Mouse (Mus musculus) lung, postnatal 0 days (tissue): ENCODE results near the gene Dntt. TPM values are rescaled to one million over a fixed set of nuclear protein-coding genes. Genes with fewer than 3 reads are reported as not detected.

Source experiments
- ATAC-seq: fragments of 200-750 bp; cut with Nextera tagmentation; 2 replicates; pipeline ENCODE4 v1.8.0; 2017; ENCODE audit warnings: moderate library complexity
- DNase-seq: peaks from one replicate; pipeline ENCODE4 v3.0.0-alpha.2; 2016; ENCODE audit warnings: low spot score
- H3K27ac ChIP-seq: fragments of 300-500 bp; sonication (generic); 2 replicates; pipeline ENCODE4 v1.5.1; 2014; ENCODE audit warnings: antibody characterized with exemption, mild to moderate bottlenecking, low read length, mixed read lengths
- H3K27me3 ChIP-seq: fragments of 300-500 bp; sonication (generic); replicated peaks from 2 replicates; pipeline ENCODE4 v1.6.1; 2014; ENCODE audit warnings: low read length, mixed read lengths; ENCODE audit not compliant: insufficient read depth
- H3K36me3 ChIP-seq: fragments of 300-500 bp; sonication (generic); 2 replicates; pipeline ENCODE4 v1.6.1; 2014; ENCODE audit warnings: low read length, mixed read lengths; ENCODE audit not compliant: insufficient read depth
- H3K4me1 ChIP-seq: fragments of 300-500 bp; sonication (generic); 2 replicates; pipeline ENCODE4 v1.6.1; 2014; ENCODE audit warnings: antibody characterized with exemption, low read depth, low read length, mixed read lengths; ENCODE audit not compliant: insufficient read depth
- H3K4me2 ChIP-seq: fragments of 300-500 bp; sonication (generic); replicated peaks from 2 replicates; pipeline ENCODE4 v1.6.1; 2014; ENCODE audit warnings: low read depth, mild to moderate bottlenecking, low read length, moderate library complexity, mixed read lengths
- H3K4me3 ChIP-seq: fragments of 300-500 bp; sonication (generic); 2 replicates; pipeline ENCODE4 v1.5.1; 2014; ENCODE audit warnings: low read depth, low read length
- H3K9ac ChIP-seq: fragments of 300-500 bp; sonication (generic); replicated peaks from 2 replicates; pipeline ENCODE4 v1.6.1; 2014; ENCODE audit warnings: low read depth, mild to moderate bottlenecking
- H3K9me3 ChIP-seq: fragments of 300-500 bp; sonication (generic); 2 replicates; pipeline ENCODE4 v1.6.1; 2016; ENCODE audit warnings: low read length, mixed read lengths
- CTCF ChIP-seq: IDR thresholded peaks from 2 replicates; pipeline ENCODE4 v1.5.1; 2016; ENCODE audit warnings: antibody characterized with exemption, mild to moderate bottlenecking
- EP300 ChIP-seq: IDR thresholded peaks from 2 replicates; pipeline ENCODE4 v1.6.1; 2016; ENCODE audit warnings: antibody characterized with exemption, mild to moderate bottlenecking, control low read depth
- WGBS: fragments of 180-500 bp; shearing (Covaris S2); extraction: QIAGEN DNeasy Blood & Tissue Kit; methylation state at CpG from one replicate; pipeline ENCODE4 v1.1.7; 2014; 5-methylcytosine and 5-hydroxymethylcytosine counted together
- polyA plus RNA-seq: library from polyadenylated mRNA; unstranded; fragments of >200 nt; fragmentation: Nextera tagmentation; extraction: Ambion mirVana; gene quantifications from 2 replicates; pipeline ENCODE4 v1.2.1, GENCODE M21; 2015

The Dntt gene
- polyA plus RNA-seq, 1 experiment from 2014 or later = not detected

DNA sequence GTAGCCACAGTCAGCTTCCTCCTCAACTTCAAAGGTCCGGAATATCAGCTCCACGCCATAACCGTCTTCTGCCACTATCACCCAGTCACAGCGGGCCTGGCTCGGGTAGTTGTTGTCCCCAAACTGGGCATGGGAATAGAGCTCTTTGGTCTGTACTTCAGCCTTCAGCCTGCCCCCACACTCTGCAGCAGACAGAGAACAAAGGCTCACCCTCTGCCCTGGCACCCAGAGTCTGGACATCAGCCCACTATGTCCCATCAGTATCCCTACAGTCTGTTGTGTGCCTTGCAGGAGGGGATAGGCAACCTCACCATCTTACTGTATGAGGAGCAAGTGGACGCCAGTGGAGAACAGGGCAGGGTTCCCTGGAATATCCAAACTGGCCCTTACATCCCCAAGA, 57.2 kb downstream of the Dntt start:
- no peak for DNase-seq

DNA sequence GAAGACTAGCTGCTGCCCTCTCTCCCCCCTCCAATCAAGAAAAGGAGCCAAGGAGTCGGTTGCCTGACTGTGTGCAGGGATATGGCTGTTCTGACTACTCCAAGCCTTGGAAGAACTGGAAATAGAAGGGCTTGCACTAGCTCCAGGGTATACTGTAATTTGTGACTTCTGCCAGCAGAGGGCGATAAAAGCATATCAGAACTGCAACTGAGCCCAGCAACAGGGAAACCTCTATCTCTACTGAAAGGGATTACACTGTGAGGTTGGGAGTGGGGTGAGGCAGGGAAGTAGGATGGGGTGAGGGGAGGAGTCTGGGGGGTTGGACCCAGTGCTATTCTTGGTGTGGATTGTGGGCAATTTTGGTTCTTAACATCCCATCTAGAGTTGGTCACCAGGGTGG, 57.6 kb downstream of the Dntt start:
- H3K9me3 ChIP-seq = no peaks in the 10 kb centered on the region
- H3K4me1 ChIP-seq = no peaks in the 10 kb centered on the region
- H3K27ac ChIP-seq = no peak overlapping the region
- ATAC-seq (peak; percentile 41; the same call in 1 of the 2 replicates), DNase-seq (peak; percentile 82)
- H3K9ac ChIP-seq = no peak overlapping the region
- no peak overlapping the region for H3K4me2 ChIP-seq
- WGBS = 0% methylated on average over 2 of the region's 2 CpGs
- H3K4me3 ChIP-seq = no peak overlapping the region
- no peaks in the 10 kb centered on the region for H3K36me3 ChIP-seq
- no peak for TF ChIP-seq EP300
- TF ChIP-seq CTCF = peak; percentile 87
- H3K27me3 ChIP-seq = no peaks in the 10 kb centered on the region

More for the DNA sequence above, 57.2 kb downstream of the Dntt start:
- WGBS = 85% methylated on average over 6 of the region's 6 CpGs
- Histone ChIP-seq H3K9ac (no peak overlapping the region), H3K4me3 (no peak overlapping the region), H3K4me1 (no peaks in the 10 kb centered on the region), H3K4me2 (no peak overlapping the region), H3K9me3 (no peaks in the 10 kb centered on the region), H3K27me3 (no peaks in the 10 kb centered on the region), H3K36me3 (no peaks in the 10 kb centered on the region), H3K27ac (no peak overlapping the region)
- no peak for TF ChIP-seq CTCF
- TF ChIP-seq EP300 = no peak
- ATAC-seq = no peak

DNA sequence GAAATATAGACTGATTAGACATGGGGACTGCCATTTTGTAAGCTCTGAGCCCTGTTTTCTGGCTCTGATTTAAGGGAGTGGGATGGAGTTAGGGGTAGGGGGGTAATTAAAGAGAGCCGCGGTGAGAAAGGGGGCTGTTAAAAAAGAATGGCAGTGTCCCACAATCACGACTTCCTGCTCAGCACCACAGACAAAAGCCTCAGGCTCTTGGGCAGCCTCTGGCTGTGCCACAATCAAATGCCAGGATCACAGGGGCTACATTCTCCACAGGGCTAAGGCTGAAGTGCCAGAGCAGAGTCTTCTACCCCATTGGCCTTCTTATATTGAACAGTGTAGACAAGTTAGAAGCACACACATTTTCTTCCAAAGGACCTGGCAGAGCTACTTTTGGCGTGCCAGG, 58.8 kb downstream of the Dntt start:
- ATAC-seq (no peak), DNase-seq (no peak)
- no peaks in the 10 kb centered on the region for H3K9me3 ChIP-seq
- H3K36me3 ChIP-seq = no peaks in the 10 kb centered on the region
- H3K4me3 ChIP-seq = no peak overlapping the region
- no peak overlapping the region for H3K27ac ChIP-seq
- 62% methylated on average over 4 of the region's 4 CpGs for WGBS
- TF ChIP-seq CTCF (no peak), EP300 (no peak)
- no peak overlapping the region for H3K9ac ChIP-seq
- no peaks in the 10 kb centered on the region for H3K4me1 ChIP-seq
- no peaks in the 10 kb centered on the region for H3K27me3 ChIP-seq
- H3K4me2 ChIP-seq = no peak overlapping the region

GRCm38 (mm10) chr19:41088491-41088890, 59.4 kb downstream of the Dntt start:
- TF ChIP-seq CTCF (no peak), EP300 (no peak)
- no peaks in the 10 kb centered on the region for H3K36me3 ChIP-seq
- H3K4me2 ChIP-seq = 0 out of 2 replicates have a peak overlapping the region, but pooled peaks have one; percentile 11
- no peak for ATAC-seq
- no peak for DNase-seq
- no peaks in the 10 kb centered on the region for H3K4me1 ChIP-seq
- no peak overlapping the region for H3K27ac ChIP-seq
- WGBS = 32% methylated on average over 18 of the region's 18 CpGs
- no peak overlapping the region for H3K4me3 ChIP-seq
- H3K27me3 ChIP-seq = no peaks in the 10 kb centered on the region
- no peak overlapping the region for H3K9ac ChIP-seq
- no peaks in the 10 kb centered on the region for H3K9me3 ChIP-seq

DNA sequence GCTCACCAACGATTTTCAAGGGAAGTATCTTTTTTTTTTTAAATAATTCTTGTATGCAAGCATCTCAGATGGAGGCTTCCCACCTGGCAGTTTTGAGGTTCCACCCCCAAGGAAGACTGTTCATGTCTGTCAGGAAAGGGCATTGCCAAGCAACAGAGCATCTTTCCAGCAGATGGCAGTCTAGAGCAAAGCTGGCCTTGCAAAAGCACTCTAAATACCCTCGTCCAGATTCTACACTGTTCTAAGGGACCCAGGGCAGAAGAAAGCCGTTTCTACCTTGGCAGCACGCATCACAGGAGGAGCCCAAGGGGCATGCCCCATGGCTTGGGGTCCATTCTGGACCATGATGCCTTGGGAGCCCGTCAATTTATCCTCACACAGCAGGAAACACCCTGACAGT, 60.8 kb downstream of the Dntt start:
- H3K27me3 ChIP-seq = no peaks in the 10 kb centered on the region
- DNase-seq = peak; percentile 72
- no peaks in the 10 kb centered on the region for H3K36me3 ChIP-seq
- no peak overlapping the region for H3K9ac ChIP-seq
- 8% methylated on average over 5 of the region's 5 CpGs for WGBS
- ATAC-seq = 0 out of 2 replicates have a peak, but pooled peaks have one; percentile 33
- no peaks in the 10 kb centered on the region for H3K9me3 ChIP-seq
- H3K4me3 ChIP-seq = no peak overlapping the region
- no peak for TF ChIP-seq EP300
- TF ChIP-seq CTCF = peak; percentile 86
- no peak overlapping the region for H3K27ac ChIP-seq
- H3K4me2 ChIP-seq = no peak overlapping the region
- no peaks in the 10 kb centered on the region for H3K4me1 ChIP-seq

- no peaks in the 10 kb centered on the region for H3K27me3 ChIP-seq
- no peaks in the 10 kb centered on the region for H3K36me3 ChIP-seq
- H3K9ac ChIP-seq = no peak overlapping the region
- DNase-seq (no peak), ATAC-seq (no peak)
- H3K4me1 ChIP-seq = no peaks in the 10 kb centered on the region
- H3K4me3 ChIP-seq = no peak overlapping the region
- no peaks in the 10 kb centered on the region for H3K9me3 ChIP-seq
- TF ChIP-seq CTCF (no peak), EP300 (no peak)
- WGBS = 29% methylated on average over 2 of the region's 2 CpGs
- no peak overlapping the region for H3K4me2 ChIP-seq
- no peak overlapping the region for H3K27ac ChIP-seq
Observed at GRCm38 (mm10) chr19:41091901-41092300, 62.8 kb downstream of the Dntt start.

GRCm38 (mm10) chr19:41097038-41097437, 68.0 kb downstream of the Dntt start:
- H3K4me3 ChIP-seq = no peak overlapping the region
- no peaks in the 10 kb centered on the region for H3K36me3 ChIP-seq
- H3K4me2 ChIP-seq = no peak overlapping the region
- H3K27me3 ChIP-seq = no peaks in the 10 kb centered on the region
- no peak for ATAC-seq
- H3K9ac ChIP-seq = no peak overlapping the region
- H3K4me1 ChIP-seq = no peaks in the 10 kb centered on the region
- TF ChIP-seq EP300 (no peak), CTCF (no peak)
- no peak overlapping the region for H3K27ac ChIP-seq
- DNase-seq = no peak
- 71% methylated on average over 4 of the region's 4 CpGs for WGBS
- no peaks in the 10 kb centered on the region for H3K9me3 ChIP-seq
